Mouse (Mus musculus) limb, embryonic 13.5 days (tissue): ENCODE results near the gene Mdga2. TPM values are rescaled to one million over a fixed set of nuclear protein-coding genes. Genes with fewer than 3 reads are reported as not detected.
A peak's percentile ranks its signal among the peaks of the same experiment; 100 is the strongest.

Source experiments
- ATAC-seq: fragments of 200-750 bp; cut with Nextera tagmentation; 2 replicates; pipeline ENCODE4 v1.8.0; 2017; ENCODE audit warnings: low read depth, moderate number of reproducible peaks, moderate TSS enrichment; ENCODE audit not compliant: low FRiP score
- H3K27ac ChIP-seq: fragments of 300-500 bp; sonication (generic); 2 replicates; pipeline ENCODE4 v1.5.1; 2015; ENCODE audit warnings: inconsistent platforms, mild to moderate bottlenecking, moderate library complexity
- H3K27me3 ChIP-seq: fragments of 300-500 bp; sonication (generic); 2 replicates; pipeline ENCODE4 v1.6.1; 2015; ENCODE audit warnings: mild to moderate bottlenecking, inconsistent platforms
- H3K36me3 ChIP-seq: fragments of 300-500 bp; sonication (generic); 2 replicates; pipeline ENCODE4 v1.6.1; 2015; ENCODE audit warnings: inconsistent platforms, mild to moderate bottlenecking, moderate library complexity
- H3K4me1 ChIP-seq: fragments of 300-500 bp; sonication (generic); 2 replicates; pipeline ENCODE4 v1.6.1; 2015; ENCODE audit warnings: inconsistent platforms
- H3K4me2 ChIP-seq: fragments of 300-500 bp; sonication (generic); replicated peaks from 2 replicates; pipeline ENCODE4 v1.6.1; 2015; ENCODE audit warnings: inconsistent platforms, mild to moderate bottlenecking, moderate library complexity
- H3K4me3 ChIP-seq: fragments of 300-500 bp; sonication (generic); 2 replicates; pipeline ENCODE4 v1.5.1; 2015; ENCODE audit warnings: moderate library complexity, mild to moderate bottlenecking, inconsistent platforms
- H3K9ac ChIP-seq: fragments of 300-500 bp; sonication (generic); 2 replicates; pipeline ENCODE4 v1.6.1; 2015; ENCODE audit warnings: mild to moderate bottlenecking, inconsistent platforms
- H3K9me3 ChIP-seq: fragments of 300-500 bp; sonication (generic); 2 replicates; pipeline ENCODE4 v1.6.1; 2016; ENCODE audit warnings: inconsistent platforms
- WGBS: fragments of 180-500 bp; shearing (Covaris S2); methylation state at CpG from one replicate; pipeline ENCODE4 v1.1.7; 2015; 5-methylcytosine and 5-hydroxymethylcytosine counted together
- polyA plus RNA-seq: library from polyadenylated mRNA; unstranded; fragments of >200 nt; fragmentation: Nextera tagmentation; extraction: Ambion mirVana; gene quantifications from 2 replicates; pipeline ENCODE4 v1.2.1, GENCODE M21; 2015

The Mdga2 gene
- polyA plus RNA-seq, 1 experiment from 2014 or later, result 3.7 TPM

GRCm38 (mm10) chr12:67141605-67142004 lies 80.7 kb downstream of the Mdga2 start:
- WGBS, result 92% methylated on average over 3 of the region's 3 CpGs
- Histone ChIP-seq H3K36me3 (no peaks in the 10 kb centered on the region), H3K27me3 (no peaks in the 10 kb centered on the region), H3K9ac (no peak overlapping the region), H3K27ac (no peak overlapping the region), H3K4me1 (no peaks in the 10 kb centered on the region), H3K9me3 (no peaks in the 10 kb centered on the region), H3K4me2 (no peak overlapping the region), H3K4me3 (no peak overlapping the region)
- ATAC-seq, result no peak

- 86% methylated on average over 3 of the region's 3 CpGs for WGBS
- Histone ChIP-seq H3K9me3 (no peaks in the 10 kb centered on the region), H3K4me1 (no peaks in the 10 kb centered on the region), H3K4me2 (no peak overlapping the region), H3K36me3 (no peaks in the 10 kb centered on the region), H3K4me3 (no peak overlapping the region), H3K9ac (no peak overlapping the region), H3K27me3 (no peaks in the 10 kb centered on the region), H3K27ac (no peak overlapping the region)
- ATAC-seq, result no peak
These were observed 82.2 kb downstream of the Mdga2 start for GRCm38 (mm10) chr12:67140131-67140530.

- Histone ChIP-seq H3K36me3 (no peaks in the 10 kb centered on the region), H3K4me3 (no peak overlapping the region), H3K4me2 (no peak overlapping the region), H3K9me3 (no peaks in the 10 kb centered on the region), H3K27me3 (no peaks in the 10 kb centered on the region), H3K4me1 (no peaks in the 10 kb centered on the region), H3K27ac (no peak overlapping the region), H3K9ac (no peak overlapping the region)
- WGBS, result 83% methylated on average over 2 of the region's 2 CpGs
- ATAC-seq, result no peak
These were observed 94.9 kb downstream of the Mdga2 start for GRCm38 (mm10) chr12:67127457-67127856.

GRCm38 (mm10) chr12:67123874-67124273 lies 98.5 kb downstream of the Mdga2 start:
- Histone ChIP-seq H3K4me3 (no peak overlapping the region), H3K9ac (no peak overlapping the region), H3K36me3 (no peaks in the 10 kb centered on the region), H3K27ac (no peak overlapping the region), H3K4me1 (peaks cover 5% of the 10 kb centered on the region), H3K4me2 (peak overlapping the region; percentile 31), H3K27me3 (no peaks in the 10 kb centered on the region), H3K9me3 (no peaks in the 10 kb centered on the region)
- 20% methylated on average over 3 of the region's 3 CpGs for WGBS
- peak; percentile 76; the same call in 1 of the 2 replicates for ATAC-seq

- Histone ChIP-seq H3K36me3 (no peaks in the 10 kb centered on the region), H3K27me3 (no peaks in the 10 kb centered on the region), H3K9ac (no peak overlapping the region), H3K9me3 (no peaks in the 10 kb centered on the region), H3K27ac (peak overlapping the region; percentile 16; the same call in 1 of the 2 replicates), H3K4me2 (no peak overlapping the region), H3K4me3 (no peak overlapping the region), H3K4me1 (peaks cover 5% of the 10 kb centered on the region)
- peak; percentile 86 for ATAC-seq
- WGBS, result 23% methylated on average over 6 of the region's 6 CpGs
These were observed 103.5 kb downstream of the Mdga2 start for GRCm38 (mm10) chr12:67118652-67119515.

- Histone ChIP-seq H3K4me3 (no peak overlapping the region), H3K9ac (no peak overlapping the region), H3K27ac (no peak overlapping the region), H3K36me3 (no peaks in the 10 kb centered on the region), H3K9me3 (no peaks in the 10 kb centered on the region), H3K4me1 (no peaks in the 10 kb centered on the region), H3K27me3 (no peaks in the 10 kb centered on the region), H3K4me2 (no peak overlapping the region)
- ATAC-seq, result no peak
- 83% methylated on average over 3 of the region's 3 CpGs for WGBS
These were observed 118.2 kb downstream of the Mdga2 start for GRCm38 (mm10) chr12:67104171-67104570.

- no peaks in the 10 kb centered on the region for H3K4me1 ChIP-seq
- no peak overlapping the region for H3K9ac ChIP-seq
- no peaks in the 10 kb centered on the region for H3K36me3 ChIP-seq
- H3K9me3 ChIP-seq, result no peaks in the 10 kb centered on the region
- no peak overlapping the region for H3K4me2 ChIP-seq
- no peak for ATAC-seq
- no peaks in the 10 kb centered on the region for H3K27me3 ChIP-seq
- no peak overlapping the region for H3K4me3 ChIP-seq
- no peak overlapping the region for H3K27ac ChIP-seq
These were observed 127.9 kb downstream of the Mdga2 start for GRCm38 (mm10) chr12:67094414-67094813.

GRCm38 (mm10) chr12:67090420-67090965 lies 131.9 kb downstream of the Mdga2 start:
- peak; percentile 59; the same call in 1 of the 2 replicates for ATAC-seq
- H3K36me3 ChIP-seq, result no peaks in the 10 kb centered on the region
- H3K27me3 ChIP-seq, result no peaks in the 10 kb centered on the region
- no peaks in the 10 kb centered on the region for H3K9me3 ChIP-seq
- no peak overlapping the region for H3K4me2 ChIP-seq
- H3K4me3 ChIP-seq, result no peak overlapping the region
- WGBS, result 57% methylated on average over 2 of the region's 2 CpGs
- H3K27ac ChIP-seq, result no peak overlapping the region
- H3K9ac ChIP-seq, result no peak overlapping the region
- no peaks in the 10 kb centered on the region for H3K4me1 ChIP-seq

- H3K27me3 ChIP-seq, result no peaks in the 10 kb centered on the region
- no peaks in the 10 kb centered on the region for H3K36me3 ChIP-seq
- H3K4me1 ChIP-seq, result no peaks in the 10 kb centered on the region
- WGBS, result 55% methylated on average over 19 of the region's 19 CpGs
- ATAC-seq, result peak; percentile 96
- no peaks in the 10 kb centered on the region for H3K9me3 ChIP-seq
- H3K4me3 ChIP-seq, result no peak overlapping the region
- H3K27ac ChIP-seq, result no peak overlapping the region
- H3K4me2 ChIP-seq, result no peak overlapping the region
- no peak overlapping the region for H3K9ac ChIP-seq
These were observed 163.0 kb downstream of the Mdga2 start for GRCm38 (mm10) chr12:67059136-67060014.

GRCm38 (mm10) chr12:67056621-67057020 lies 165.7 kb downstream of the Mdga2 start:
- Histone ChIP-seq H3K9me3 (no peaks in the 10 kb centered on the region), H3K4me1 (no peaks in the 10 kb centered on the region), H3K27ac (no peak overlapping the region), H3K9ac (no peak overlapping the region), H3K4me2 (no peak overlapping the region), H3K27me3 (no peaks in the 10 kb centered on the region), H3K4me3 (no peak overlapping the region), H3K36me3 (no peaks in the 10 kb centered on the region)
- 83% methylated on average over 3 of the region's 3 CpGs for WGBS
- ATAC-seq, result no peak

- H3K4me3 ChIP-seq, result no peak overlapping the region
- 78% methylated on average over 8 of the region's 8 CpGs for WGBS
- no peak for ATAC-seq
These were observed 177.1 kb downstream of the Mdga2 start for GRCm38 (mm10) chr12:67045099-67045750.

More at GRCm38 (mm10) chr12:67045099-67045750, 177.1 kb downstream of the Mdga2 start:
- Histone ChIP-seq H3K9me3 (no peaks in the 10 kb centered on the region), H3K4me2 (no peak overlapping the region), H3K4me1 (no peaks in the 10 kb centered on the region), H3K27ac (no peak overlapping the region), H3K9ac (no peak overlapping the region), H3K36me3 (no peaks in the 10 kb centered on the region), H3K27me3 (no peaks in the 10 kb centered on the region)
